In genomic region chr11:97188643-97188955, GRCm38 (mm10) we compare ENCODE assay signal across 8 mouse cellular contexts. TPM values are rescaled to one million over a fixed set of nuclear protein-coding genes. Genes with fewer than 3 reads are reported as not detected.
DNase-seq lines count a peak whose midpoint lies in the region; ATAC-seq and TF ChIP-seq lines count a peak whose summit lies in the region.

No protein-coding gene starts in this region.

- peaks cover 12% of the 10 kb centered on the region; the same call in 1 of the 2 replicates for H3K4me1 ChIP-seq in lung, embryonic 14.5 days (ENCODE audit: insufficient read depth)
- peaks cover 17% of the 10 kb centered on the region for H3K4me1 ChIP-seq in embryonic fibroblast, embryonic 13.5 days (ENCODE audit: control insufficient read depth, insufficient read depth, low read length)
- H3K4me1 ChIP-seq in limb, embryonic 10.5 days, result peaks cover 25% of the 10 kb centered on the region
- H3K4me1 ChIP-seq in neural tube, embryonic 15.5 days, result peaks cover 40% of the 10 kb centered on the region

- no peak for DNase-seq in lung, embryonic 14.5 days
- DNase-seq in lung, postnatal 25 days (ENCODE audit: low spot score), result no peak
- DNase-seq in limb, embryonic 10.5 days (ENCODE audit: low spot score), result no peak
- DNase-seq in cerebellum, postnatal 4 days (ENCODE audit: low spot score in 2 of 2), result no peak
- no peak for DNase-seq in spleen, postnatal 10 days (ENCODE audit: low spot score in 2 of 2)

- peak overlapping the region; percentile 93 for H3K27ac ChIP-seq in lung, embryonic 14.5 days (ENCODE audit: low read depth)
- H3K27ac ChIP-seq in embryonic fibroblast, embryonic 13.5 days (ENCODE audit: insufficient read depth, low read length), result peak overlapping the region; percentile 89
- H3K27ac ChIP-seq in limb, embryonic 10.5 days, result peak overlapping the region; percentile 95
- peak overlapping the region; percentile 95 for H3K27ac ChIP-seq in neural tube, embryonic 15.5 days (replicated peaks)

- H3K9me3 ChIP-seq in lung, embryonic 14.5 days (ENCODE audit: low read depth, low read length), result no peaks in the 10 kb centered on the region
- H3K9me3 ChIP-seq in limb, embryonic 10.5 days (replicated peaks), result no peaks in the 10 kb centered on the region
- H3K9me3 ChIP-seq in neural tube, embryonic 15.5 days (replicated peaks), result no peaks in the 10 kb centered on the region

- H3K27me3 ChIP-seq in lung, embryonic 14.5 days (ENCODE audit: insufficient read depth, low read length), result no peaks in the 10 kb centered on the region
- no peaks in the 10 kb centered on the region for H3K27me3 ChIP-seq in limb, embryonic 10.5 days (ENCODE audit: low read depth, poor library complexity, severe bottlenecking)
- H3K27me3 ChIP-seq in neural tube, embryonic 15.5 days (replicated peaks), result no peaks in the 10 kb centered on the region

- no peak for TF ChIP-seq CTCF in lung, embryonic 14.5 days (IDR thresholded peaks at IDR 0.05; ENCODE audit: low read depth)
- TF ChIP-seq CTCF in embryonic fibroblast, embryonic 13.5 days (IDR thresholded peaks at IDR 0.05; ENCODE audit: borderline replicate concordance, insufficient read depth, low read length), result no peak

- no peak for ATAC-seq in lung, embryonic 14.5 days (ENCODE audit: insufficient read depth)
- ATAC-seq in neural tube, embryonic 15.5 days (ENCODE audit: low FRiP score), result no peak
- ATAC-seq in CD4-positive, CD25-positive, alpha-beta regulatory T cell, adult 4 months, result no peak

- peak overlapping the region; percentile 83 for H3K4me2 ChIP-seq in lung, embryonic 14.5 days
- peak overlapping the region; percentile 85 for H3K4me2 ChIP-seq in neural tube, embryonic 15.5 days

- WGBS in lung, embryonic 14.5 days, result under 1% methylated on average over 15 of the region's 15 CpGs
- WGBS in limb, embryonic 10.5 days, result under 1% methylated on average over 15 of the region's 15 CpGs
- WGBS in neural tube, embryonic 15.5 days, result under 1% methylated on average over 15 of the region's 15 CpGs

- H3K9ac ChIP-seq in lung, embryonic 14.5 days, result peak overlapping the region; percentile 75
- peak overlapping the region; percentile 67 for H3K9ac ChIP-seq in neural tube, embryonic 15.5 days (replicated peaks)

- H3K4me3 ChIP-seq in lung, embryonic 14.5 days (ENCODE audit: low read depth, low read length), result peak overlapping the region; percentile 89
- peak overlapping the region; percentile 60 for H3K4me3 ChIP-seq in embryonic fibroblast, embryonic 13.5 days (ENCODE audit: insufficient read depth, low read length)
- peak overlapping the region; percentile 69 for H3K4me3 ChIP-seq in limb, embryonic 10.5 days
- H3K4me3 ChIP-seq in neural tube, embryonic 15.5 days (replicated peaks), result peak overlapping the region; percentile 95

- H3K36me3 ChIP-seq in lung, embryonic 14.5 days (ENCODE audit: insufficient read depth), result peaks cover 37% of the 10 kb centered on the region
- peaks cover 45% of the 10 kb centered on the region for H3K36me3 ChIP-seq in limb, embryonic 10.5 days
- peaks cover 15% of the 10 kb centered on the region for H3K36me3 ChIP-seq in neural tube, embryonic 15.5 days

- no peak for TF ChIP-seq POLR2A in embryonic fibroblast, embryonic 13.5 days (IDR thresholded peaks at IDR 0.05; ENCODE audit: low read depth, low read length)

RNA-seq across cellular contexts. Expression of gene Kpnb1, which starts 0.9 kb away (rescaled TPM):
- polyA plus RNA-seq in lung, embryonic 14.5 days (2014; fragmentation: Nextera tagmentation; extraction: Ambion mirVana), result 81.2 and 83.4 TPM in 2 replicates
- 272 and 280 TPM in 2 replicates for polyA plus RNA-seq in embryonic fibroblast, embryonic 13.5 days (2011; ENCODE audit: insufficient read length, low read depth, missing spikeins)
- 82.8 and 88.9 TPM in 2 replicates for polyA plus RNA-seq in limb, embryonic 10.5 days (2016; fragmentation: Nextera tagmentation; extraction: Ambion mirVana)
- 26.7 and 32.2 TPM in 2 replicates for polyA plus RNA-seq in neural tube, embryonic 15.5 days (2015; fragmentation: Nextera tagmentation; extraction: Ambion mirVana)
- 10 to 100 TPM; 23.5 to 33.4 TPM for polyA plus RNA-seq in CD4-positive, CD25-positive, alpha-beta regulatory T cell, adult 4 months (2017; shearing (Covaris generic))

RNA-seq across cellular contexts. Expression of gene Tbkbp1, which starts 37.3 kb away (rescaled TPM):
- polyA plus RNA-seq in lung, embryonic 14.5 days (2014; fragmentation: Nextera tagmentation; extraction: Ambion mirVana), result 9.4 and 10.8 TPM in 2 replicates
- 12.1 and 13.6 TPM in 2 replicates for polyA plus RNA-seq in embryonic fibroblast, embryonic 13.5 days (2011; ENCODE audit: insufficient read length, low read depth, missing spikeins)
- 6.1 and 7.8 TPM in 2 replicates for polyA plus RNA-seq in limb, embryonic 10.5 days (2016; fragmentation: Nextera tagmentation; extraction: Ambion mirVana)
- 8.8 and 9.5 TPM in 2 replicates for polyA plus RNA-seq in neural tube, embryonic 15.5 days (2015; fragmentation: Nextera tagmentation; extraction: Ambion mirVana)
- polyA plus RNA-seq in CD4-positive, CD25-positive, alpha-beta regulatory T cell, adult 4 months (2017; shearing (Covaris generic)), result under 1 TPM in 1 of 2 experiments, not detected in 1; 0.09 TPM
